Mouse (Mus musculus) bone marrow, adult 2 months (tissue): ENCODE measurements around the gene Smim22. TPM values are rescaled to one million over a fixed set of nuclear protein-coding genes. Genes with fewer than 3 reads are reported as not detected.

Source experiments
- H3K27ac ChIP-seq: fragments of 200-500 bp; 2 replicates; pipeline ENCODE4 v1.5.1; 2012; ENCODE audit warnings: low read depth, mild to moderate bottlenecking, control low read depth, inconsistent platforms, low read length; ENCODE audit not compliant: control insufficient read depth, poor library complexity, insufficient read depth
- H3K4me1 ChIP-seq: fragments of 200-500 bp; 2 replicates; pipeline ENCODE4 v1.6.1; 2011; ENCODE audit warnings: low read length; ENCODE audit not compliant: control insufficient read depth, insufficient read depth
- H3K4me3 ChIP-seq: fragments of 200-500 bp; replicated peaks from 2 replicates; pipeline ENCODE3; 2011; ENCODE audit warnings: mild to moderate bottlenecking, low read depth, low read length, control low read depth; ENCODE audit not compliant: control insufficient read depth
- CTCF ChIP-seq: fragments of 200-500 bp; IDR thresholded peaks from 2 replicates; pipeline ENCODE4 v1.5.1; 2011; ENCODE audit warnings: low read length, control low read depth; ENCODE audit not compliant: control insufficient read depth, insufficient read depth
- POLR2A ChIP-seq: fragments of 200-500 bp; IDR thresholded peaks from 2 replicates; pipeline ENCODE4 v1.6.1; 2011; ENCODE audit warnings: low read depth, mild to moderate bottlenecking, control low read depth, low read length, borderline replicate concordance; ENCODE audit not compliant: control insufficient read depth
- WGBS: fragments of 180-500 bp; shearing (Covaris S2); methylation state at CpG from one replicate; pipeline ENCODE4 v1.1.7; 2018; 5-methylcytosine and 5-hydroxymethylcytosine counted together
- polyA plus RNA-seq: library from polyadenylated mRNA; stranded (reverse); fragments of >200 nt; gene quantifications from 2 replicates; pipeline ENCODE4 v1.2.4, GENCODE M21; 2011; ENCODE audit warnings: low replicate concordance; ENCODE audit not compliant: missing spikeins, insufficient read depth, insufficient read length

Smim22 gene
- polyA plus RNA-seq, 1 experiment = not detected

- Histone ChIP-seq H3K27ac (no peak overlapping the region), H3K4me1 (no peaks in the 10 kb centered on the region), H3K4me3 (no peak overlapping the region)
- WGBS = 85% methylated on average over 4 of the region's 4 CpGs
- TF ChIP-seq POLR2A (no peak), CTCF (no peak)
Observed at GRCm38 (mm10) chr16:4993276-4993675, 13.8 kb upstream of the Smim22 start.

- Histone ChIP-seq H3K4me1 (no peaks in the 10 kb centered on the region), H3K27ac (no peak within 1 kb of the TSS), H3K4me3 (no peak within 1 kb of the TSS)
- WGBS = 67% methylated on average over 3 of the region's 3 CpGs
- TF ChIP-seq CTCF (no peak), POLR2A (no peak)
Observed at GRCm38 (mm10) chr16:4997553-4997952, 9.5 kb upstream of the Smim22 start, which contains the start of gene Sept12. Gene Sept12 (minus strand): TSS chr16:4997852.

- Histone ChIP-seq H3K27ac (no peak overlapping the region), H3K4me3 (no peak overlapping the region), H3K4me1 (no peaks in the 10 kb centered on the region)
- TF ChIP-seq POLR2A = no peak
- TF ChIP-seq CTCF = no peak
- 73% methylated on average over 1 of the region's 1 CpGs for WGBS
Observed at GRCm38 (mm10) chr16:4998984-4999383, 8.1 kb upstream of the Smim22 start.

DNA sequence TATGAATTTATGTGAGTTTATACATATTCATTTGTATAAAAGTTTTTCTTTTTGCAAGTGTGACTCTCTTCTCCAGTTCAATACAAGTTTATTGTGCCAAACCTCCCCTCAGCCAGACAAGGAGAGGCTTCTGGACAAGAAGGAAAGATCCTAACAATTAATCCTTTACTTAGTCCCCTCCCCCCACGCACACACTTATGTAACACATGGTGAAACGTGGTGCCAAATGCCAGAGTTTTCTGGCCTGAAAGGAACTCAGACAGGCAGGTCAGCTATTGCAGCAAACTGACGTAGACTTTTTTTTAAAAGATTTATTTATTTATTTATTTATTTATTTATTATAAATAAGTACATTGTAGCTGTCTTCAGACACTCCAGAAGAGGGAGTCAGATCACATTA lies 6.5 kb upstream of the Smim22 start:
- TF ChIP-seq POLR2A (no peak), CTCF (no peak)
- H3K27ac ChIP-seq = no peak overlapping the region
- WGBS = 39% methylated on average over 3 of the region's 3 CpGs
- H3K4me3 ChIP-seq = no peak overlapping the region
- H3K4me1 ChIP-seq = no peaks in the 10 kb centered on the region

DNA sequence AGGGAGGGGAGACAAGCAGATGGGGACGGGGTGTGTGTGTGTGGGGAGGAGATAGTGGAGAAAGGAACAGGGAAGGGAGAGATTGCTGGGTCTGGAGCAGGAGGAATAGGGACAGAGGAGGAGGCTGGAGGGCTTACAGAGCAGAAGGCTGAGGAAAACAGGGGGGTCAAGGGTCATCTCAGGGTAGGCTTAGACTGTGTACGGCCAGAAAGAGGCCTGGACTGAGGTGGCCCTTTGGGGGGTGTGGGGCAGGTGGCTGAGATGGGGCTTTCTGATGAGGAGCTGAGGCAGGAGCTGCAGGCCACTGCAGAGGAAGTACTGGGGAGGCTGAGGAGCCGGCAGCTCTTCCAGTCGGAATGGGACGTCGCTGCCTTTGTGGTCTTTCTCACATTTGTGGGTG lies 404 bp downstream of the Smim22 start:
- peaks cover 4% of the 10 kb centered on the region for H3K4me1 ChIP-seq
- H3K27ac ChIP-seq = no peak overlapping the region
- no peak for TF ChIP-seq CTCF
- no peak for TF ChIP-seq POLR2A
- no peak overlapping the region for H3K4me3 ChIP-seq
- 79% methylated on average over 6 of the region's 6 CpGs for WGBS

GRCm38 (mm10) chr16:5008076-5008475 lies 988 bp downstream of the Smim22 start:
- whole genome bisulfite sequencing = 81% methylated on average over 12 of the region's 12 CpGs
- TF ChIP-seq POLR2A = no peak
- TF ChIP-seq CTCF = no peak
- Histone ChIP-seq H3K4me3 (no peak overlapping the region), H3K4me1 (peaks cover 5% of the 10 kb centered on the region), H3K27ac (no peak overlapping the region)

- WGBS = 88% methylated on average over 10 of the region's 10 CpGs
- no peak overlapping the region for H3K27ac ChIP-seq
- H3K4me1 ChIP-seq = peaks cover 5% of the 10 kb centered on the region
- no peak for TF ChIP-seq CTCF
- no peak for TF ChIP-seq POLR2A
- H3K4me3 ChIP-seq = no peak overlapping the region
Observed at GRCm38 (mm10) chr16:5010371-5010935, 3.4 kb downstream of the Smim22 start.

GRCm38 (mm10) chr16:5011285-5011684 lies 4.2 kb downstream of the Smim22 start:
- Histone ChIP-seq H3K27ac (peak overlapping the region; percentile 66), H3K4me1 (peaks cover 5% of the 10 kb centered on the region), H3K4me3 (peak overlapping the region; percentile 45)
- TF ChIP-seq POLR2A (0 out of 2 replicates have a peak, but pooled peaks have one; percentile 19), CTCF (no peak)
- 23% methylated on average over 7 of the region's 7 CpGs for WGBS
